Mouse (Mus musculus): ENCODE data around the gene Srm. TPM values are rescaled to one million over a fixed set of nuclear protein-coding genes. Genes with fewer than 3 reads are reported as not detected.

The Srm gene
- total RNA-seq, 2 experiments from 2014 or later, result 68.4 to 70.0 TPM

DNA sequence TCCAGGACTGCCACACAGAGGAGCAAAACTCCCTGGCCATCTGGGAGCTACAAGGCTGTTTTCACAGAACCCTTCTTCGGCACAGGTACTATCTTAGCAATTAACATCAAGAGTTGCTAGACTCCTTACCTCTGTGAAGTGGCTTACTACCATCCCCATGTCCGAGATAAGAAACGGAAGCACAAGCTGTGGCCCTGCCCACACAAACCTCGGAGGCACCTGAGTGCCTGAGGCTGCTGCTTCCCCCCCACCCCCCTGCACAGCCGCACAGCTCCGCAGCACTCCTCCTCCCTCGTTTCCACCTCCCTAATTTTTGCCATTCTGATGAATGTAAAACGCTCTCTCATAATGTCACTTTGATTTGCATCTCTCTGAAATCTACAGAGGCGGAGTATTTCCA is 47.0 kb downstream of the Srm start:
- no peak for DNase-seq

DNA sequence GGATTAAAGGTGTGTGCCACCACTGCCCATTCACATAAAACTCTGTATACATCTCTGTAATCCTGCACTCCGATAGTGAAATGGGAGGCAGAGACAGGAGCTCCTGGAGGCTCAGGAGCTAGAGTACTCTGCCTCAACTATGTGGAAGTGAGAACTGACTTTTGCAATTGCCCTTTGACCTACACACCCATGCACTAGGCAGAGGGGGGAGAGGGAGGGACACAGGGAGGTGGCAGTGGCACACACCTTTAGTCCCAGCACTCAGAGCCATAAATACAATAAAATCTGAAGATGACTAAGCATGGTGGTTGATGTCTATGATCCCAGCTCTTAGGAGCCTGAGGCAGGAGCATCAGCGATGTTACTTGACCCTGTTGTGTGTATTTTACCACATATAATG is 48.2 kb downstream of the Srm start:
- DNase-seq, result no peak

DNA sequence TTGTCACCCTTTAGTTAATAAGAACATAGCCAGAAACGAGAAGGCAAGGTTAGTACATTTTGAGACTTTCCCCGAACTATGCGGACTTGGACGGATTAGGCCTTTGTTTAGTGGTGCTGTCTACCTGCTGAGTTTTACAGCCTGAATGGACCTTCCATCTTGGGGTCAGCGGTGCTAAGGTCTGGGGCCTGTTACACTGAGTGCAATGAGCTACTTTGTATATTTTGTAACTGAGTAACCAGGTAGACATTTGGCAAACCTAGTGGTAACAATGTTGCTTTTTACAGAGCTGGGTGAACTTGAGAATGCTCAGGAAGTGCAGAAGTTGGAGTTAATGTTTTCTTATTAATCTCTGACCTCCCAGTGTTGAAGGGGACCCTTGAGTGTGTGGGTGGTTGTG is 49.8 kb downstream of the Srm start:
- DNase-seq, result no peak

DNA sequence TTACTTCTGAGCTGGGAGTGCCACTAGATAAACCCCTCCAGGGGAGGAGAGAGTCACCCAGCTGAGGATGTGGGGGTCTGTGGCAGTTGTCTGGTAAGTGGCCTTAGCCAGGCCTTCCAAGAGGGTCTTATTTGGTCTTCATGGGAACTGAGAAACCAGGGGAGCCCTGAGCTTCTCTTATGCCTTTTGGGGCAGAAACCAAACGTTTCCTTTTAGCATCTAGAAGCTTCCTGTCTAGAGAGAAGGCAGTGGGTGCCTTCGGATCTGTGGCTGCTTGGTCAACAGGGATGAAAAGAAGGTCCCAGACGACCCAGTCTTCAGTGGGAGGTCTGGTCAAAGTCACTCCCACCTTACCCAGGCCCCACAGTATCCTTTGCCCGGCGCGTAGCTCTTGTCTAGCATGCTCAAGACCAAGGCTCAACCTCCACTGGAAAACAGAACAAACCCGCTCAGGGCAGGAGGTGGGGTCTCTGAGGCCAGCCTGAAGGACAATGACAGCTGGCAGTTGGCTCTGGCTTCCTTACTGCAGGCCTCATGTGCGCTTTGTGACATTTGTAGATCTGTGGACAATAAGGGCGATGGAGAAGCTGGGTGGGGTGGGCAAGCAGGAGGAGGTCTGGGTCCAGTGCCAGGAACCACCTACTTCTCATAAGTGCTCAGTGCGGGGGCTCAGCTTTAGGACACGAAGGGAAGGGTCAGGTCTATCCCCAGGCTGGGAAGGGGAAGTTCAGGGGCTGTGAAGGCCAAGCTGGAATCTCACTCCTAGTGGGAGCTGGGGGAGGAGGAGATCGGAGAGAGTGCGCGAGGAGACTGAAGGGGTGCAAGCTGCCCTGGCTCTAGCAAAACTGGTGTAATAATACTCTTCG is 52.2 kb downstream of the Srm start, which contains the start of gene Gm572:
TSS of gene Gm572 (plus strand) at position 27 of the 866 bp plus-strand sequence.
- DNase-seq, result no peak

DNA sequence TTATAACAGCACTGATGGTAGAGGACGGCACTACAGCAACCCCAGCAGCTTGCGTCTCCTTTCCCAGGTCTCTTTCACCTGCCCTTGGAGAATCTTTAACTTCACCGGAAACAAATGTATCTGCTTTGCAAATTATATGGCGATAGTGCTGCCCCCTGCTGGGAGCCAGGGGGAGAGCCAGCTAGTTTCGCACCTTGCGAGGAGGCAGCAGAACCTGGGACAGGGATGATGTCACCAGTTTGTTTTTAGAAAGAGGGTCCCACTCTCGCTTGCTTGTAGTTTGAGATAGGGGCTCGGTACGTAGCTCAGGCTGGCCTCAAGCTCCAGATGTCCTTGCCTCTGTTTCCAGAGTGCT is 52.8 kb downstream of the Srm start:
- DNase-seq, result peak; percentile 51 to 57

Other genes starting within 250 kb of the Srm start
- gene Ubiad1, start 146.7 kb upstream of the Srm start, total RNA-seq (2021), result 1 to 10 TPM; 7.9 to 8.4 TPM
- 10 to 100 TPM; 80.7 to 85.9 TPM for gene Mtor, start 142.9 kb upstream of the Srm start, total RNA-seq (2021)
- gene Angptl7, start 91.0 kb upstream of the Srm start, total RNA-seq (2021), result under 1 TPM in 1 of 2 experiments, not detected in 1; 0.28 TPM
- gene Exosc10, start 33.1 kb upstream of the Srm start, total RNA-seq (2021), result 10 to 100 TPM; 50.5 to 52.7 TPM
- 1 to 10 TPM; 3.2 to 4.1 TPM for gene Masp2, start 11.1 kb downstream of the Srm start, total RNA-seq (2021)
- gene Tardbp, start 35.5 kb downstream of the Srm start, total RNA-seq (2021), result 100 to 1,000 TPM; 218 to 224 TPM
- gene Gm572, start 51.8 kb downstream of the Srm start, total RNA-seq (2021), result not detected
- under 1 TPM; 0.52 to 0.66 TPM for gene Casz1, start 212.9 kb downstream of the Srm start, total RNA-seq (2021)